Mouse (Mus musculus) liver, embryonic 15.5 days (tissue): ENCODE data around the gene Tmprss4. TPM values are rescaled to one million over a fixed set of nuclear protein-coding genes. Genes with fewer than 3 reads are reported as not detected.

Experiments used
- ATAC-seq: fragments of 200-750 bp; cut with Nextera tagmentation; 2 replicates; pipeline ENCODE4 v1.8.0; 2017; ENCODE audit warnings: moderate number of reproducible peaks, mild to moderate bottlenecking, moderate library complexity; ENCODE audit not compliant: insufficient read depth
- H3K27ac ChIP-seq: fragments of 300-500 bp; sonication (generic); replicated peaks from 2 replicates; pipeline ENCODE4 v1.5.1; 2015; ENCODE audit warnings: mild to moderate bottlenecking, inconsistent platforms
- H3K27me3 ChIP-seq: fragments of 300-500 bp; sonication (generic); 2 replicates; pipeline ENCODE4 v1.6.1; 2015; ENCODE audit warnings: mild to moderate bottlenecking, inconsistent platforms
- H3K36me3 ChIP-seq: fragments of 300-500 bp; sonication (generic); replicated peaks from 2 replicates; pipeline ENCODE4 v1.6.1; 2015; ENCODE audit warnings: moderate library complexity, mild to moderate bottlenecking, inconsistent platforms
- H3K4me1 ChIP-seq: fragments of 300-500 bp; sonication (generic); replicated peaks from 2 replicates; pipeline ENCODE4 v1.6.1; 2015; ENCODE audit warnings: inconsistent platforms
- H3K4me2 ChIP-seq: fragments of 300-500 bp; sonication (generic); 2 replicates; pipeline ENCODE4 v1.6.1; 2015; ENCODE audit warnings: moderate library complexity, mild to moderate bottlenecking, inconsistent platforms
- H3K4me3 ChIP-seq: fragments of 300-500 bp; sonication (generic); replicated peaks from 2 replicates; pipeline ENCODE4 v1.5.1; 2015; ENCODE audit warnings: mild to moderate bottlenecking, inconsistent platforms
- H3K9ac ChIP-seq: fragments of 300-500 bp; sonication (generic); 2 replicates; pipeline ENCODE4 v1.6.1; 2015; ENCODE audit warnings: moderate library complexity, mild to moderate bottlenecking, inconsistent platforms
- H3K9me3 ChIP-seq: fragments of 300-500 bp; sonication (generic); replicated peaks from 2 replicates; pipeline ENCODE4 v1.6.1; 2016; ENCODE audit warnings: inconsistent platforms
- WGBS: fragments of 180-500 bp; shearing (Covaris S2); methylation state at CpG from one replicate; pipeline ENCODE4 v1.1.7; 2015; ENCODE audit warnings: mixed read lengths; ENCODE audit not compliant: insufficient replicate concordance; 5-methylcytosine and 5-hydroxymethylcytosine counted together
- polyA plus RNA-seq: library from polyadenylated mRNA; unstranded; fragments of >200 nt; fragmentation: Nextera tagmentation; extraction: Ambion mirVana; gene quantifications from 2 replicates; pipeline ENCODE4 v1.2.1, GENCODE M21; 2015

Tmprss4 gene
- polyA plus RNA-seq, 1 experiment from 2014 or later, result not detected

DNA sequence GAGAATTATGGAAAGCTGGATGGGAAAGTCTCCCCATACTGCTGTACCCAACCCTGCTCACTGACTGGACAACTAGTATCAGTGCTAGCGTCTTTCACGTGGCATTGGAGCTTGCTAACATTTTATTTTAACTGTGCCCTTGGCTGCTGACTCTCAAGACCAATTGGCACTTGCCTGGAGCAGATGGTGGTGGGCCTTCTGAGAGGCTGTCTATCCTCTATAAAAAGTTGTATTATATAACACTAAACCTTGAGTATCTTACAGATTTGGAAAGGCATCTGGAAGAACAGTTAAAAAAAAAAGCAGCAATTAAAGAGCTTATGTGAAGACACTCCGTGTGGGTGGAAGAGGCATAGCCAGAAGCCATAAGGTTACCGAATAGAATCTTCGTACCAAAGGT is 33.7 kb downstream of the Tmprss4 start:
- no peaks in the 10 kb centered on the region for H3K36me3 ChIP-seq
- H3K27ac ChIP-seq, result no peak overlapping the region
- no peaks in the 10 kb centered on the region for H3K4me1 ChIP-seq
- H3K27me3 ChIP-seq, result no peaks in the 10 kb centered on the region
- peaks cover 4% of the 10 kb centered on the region; the same call in 1 of the 2 replicates for H3K9me3 ChIP-seq
- no peak overlapping the region for H3K4me2 ChIP-seq
- WGBS, result 67% methylated on average over 5 of the region's 5 CpGs
- no peak overlapping the region for H3K9ac ChIP-seq
- no peak for ATAC-seq
- H3K4me3 ChIP-seq, result no peak overlapping the region

DNA sequence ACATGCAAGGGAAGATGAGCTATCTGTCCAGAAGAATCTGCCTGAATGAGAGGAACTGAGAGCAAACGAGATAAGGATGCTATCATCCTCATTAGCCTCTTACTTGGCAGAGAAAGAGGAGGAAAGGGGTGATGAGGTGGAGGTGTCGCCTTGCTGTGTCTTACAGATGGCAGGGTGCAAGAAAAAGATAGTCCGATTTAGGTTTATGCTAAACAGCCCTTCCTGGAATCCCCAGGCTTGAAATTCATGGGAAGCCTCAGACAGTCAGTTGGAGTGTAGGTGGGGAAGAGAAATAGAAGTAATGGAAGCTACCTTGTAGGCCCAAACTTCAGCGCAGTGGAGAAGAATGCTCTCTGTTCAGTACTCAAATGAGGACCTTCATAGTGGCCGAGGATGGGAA is 36.0 kb downstream of the Tmprss4 start:
- H3K27me3 ChIP-seq, result no peaks in the 10 kb centered on the region
- no peak overlapping the region for H3K9ac ChIP-seq
- 57% methylated on average over 5 of the region's 5 CpGs for WGBS
- no peak overlapping the region for H3K4me3 ChIP-seq
- peaks cover 4% of the 10 kb centered on the region; the same call in 1 of the 2 replicates for H3K9me3 ChIP-seq
- H3K36me3 ChIP-seq, result no peaks in the 10 kb centered on the region
- H3K4me2 ChIP-seq, result no peak overlapping the region
- H3K27ac ChIP-seq, result no peak overlapping the region
- no peak for ATAC-seq
- H3K4me1 ChIP-seq, result no peaks in the 10 kb centered on the region

DNA sequence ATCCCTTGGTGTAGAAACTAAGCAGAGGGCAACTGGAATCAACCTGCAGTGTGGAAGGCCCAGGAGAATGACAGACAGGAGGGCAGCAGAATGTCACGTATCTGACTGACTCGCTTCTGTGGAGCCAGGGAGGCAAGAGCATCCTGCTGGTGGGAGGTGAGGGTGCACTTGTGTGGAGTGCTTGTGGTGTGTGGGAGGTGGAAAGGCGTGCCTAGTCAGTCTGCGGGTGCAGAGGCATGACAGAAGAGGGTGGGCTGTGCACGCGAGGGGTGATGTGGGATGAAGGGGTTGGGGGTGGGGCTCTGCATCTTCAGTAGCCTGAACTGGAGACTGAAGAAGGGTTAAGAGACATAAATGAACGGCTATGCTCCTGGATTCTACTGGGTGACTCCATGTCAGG is 50.5 kb downstream of the Tmprss4 start:
- ATAC-seq, result no peak
- WGBS, result 66% methylated on average over 7 of the region's 7 CpGs
- no peaks in the 10 kb centered on the region for H3K36me3 ChIP-seq
- H3K27ac ChIP-seq, result no peak overlapping the region
- peaks cover 10% of the 10 kb centered on the region; the same call in 1 of the 2 replicates for H3K27me3 ChIP-seq
- H3K4me1 ChIP-seq, result no peaks in the 10 kb centered on the region
- H3K4me3 ChIP-seq, result no peak overlapping the region
- no peaks in the 10 kb centered on the region for H3K9me3 ChIP-seq
- H3K4me2 ChIP-seq, result no peak overlapping the region
- no peak overlapping the region for H3K9ac ChIP-seq

DNA sequence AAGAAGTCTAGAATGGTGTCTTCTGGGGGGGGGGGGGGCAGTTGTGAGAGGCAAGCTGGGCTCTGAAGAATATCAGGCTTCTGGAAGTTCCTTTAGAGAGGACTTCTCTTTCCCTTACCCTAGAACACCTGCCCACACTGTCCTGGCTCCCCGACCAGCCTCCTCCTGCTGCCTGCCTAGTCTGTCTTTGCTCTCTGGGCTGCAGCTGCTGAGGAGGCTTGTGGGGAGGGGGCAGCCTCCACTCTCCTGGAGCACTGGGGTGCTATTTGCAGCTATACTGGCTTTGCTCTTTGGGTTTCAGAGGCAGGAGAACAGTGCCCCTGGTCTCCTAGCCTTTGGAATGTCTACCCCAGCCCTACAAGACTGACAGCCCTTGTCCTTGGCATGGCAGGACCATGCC is 53.0 kb downstream of the Tmprss4 start:
- ATAC-seq, result no peak
- Histone ChIP-seq H3K9me3 (no peaks in the 10 kb centered on the region), H3K9ac (no peak overlapping the region), H3K4me3 (no peak overlapping the region), H3K27ac (no peak overlapping the region), H3K36me3 (no peaks in the 10 kb centered on the region), H3K4me1 (no peaks in the 10 kb centered on the region), H3K4me2 (no peak overlapping the region), H3K27me3 (peaks cover 34% of the 10 kb centered on the region)
- 40% methylated on average over 1 of the region's 1 CpGs for WGBS

DNA sequence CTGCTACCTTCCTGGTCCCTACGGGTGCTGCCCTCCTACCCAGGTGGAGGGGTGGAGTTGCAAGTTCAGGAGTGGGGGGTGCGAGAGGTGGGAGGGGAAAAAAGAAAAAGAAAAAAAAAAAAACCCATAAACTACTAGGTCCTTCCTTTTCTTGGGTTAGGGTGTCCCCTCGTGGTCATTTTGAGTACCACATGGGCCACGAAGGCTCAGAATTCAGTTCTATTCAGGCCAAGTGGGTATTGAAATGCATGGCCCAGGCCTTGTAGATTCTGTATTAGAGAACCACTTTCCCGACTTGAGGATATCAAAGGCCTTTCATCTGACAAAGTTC is 57.7 kb downstream of the Tmprss4 start:
- H3K4me3 ChIP-seq, result peak overlapping the region; percentile 24
- 0% methylated on average over 5 of the region's 5 CpGs for WGBS
- H3K4me2 ChIP-seq, result peak overlapping the region; percentile 51
- H3K9me3 ChIP-seq, result no peaks in the 10 kb centered on the region
- ATAC-seq, result no peak
- H3K27me3 ChIP-seq, result peaks cover 78% of the 10 kb centered on the region
- H3K27ac ChIP-seq, result no peak overlapping the region
- no peak overlapping the region for H3K9ac ChIP-seq
- no peaks in the 10 kb centered on the region for H3K36me3 ChIP-seq
- H3K4me1 ChIP-seq, result no peaks in the 10 kb centered on the region

DNA sequence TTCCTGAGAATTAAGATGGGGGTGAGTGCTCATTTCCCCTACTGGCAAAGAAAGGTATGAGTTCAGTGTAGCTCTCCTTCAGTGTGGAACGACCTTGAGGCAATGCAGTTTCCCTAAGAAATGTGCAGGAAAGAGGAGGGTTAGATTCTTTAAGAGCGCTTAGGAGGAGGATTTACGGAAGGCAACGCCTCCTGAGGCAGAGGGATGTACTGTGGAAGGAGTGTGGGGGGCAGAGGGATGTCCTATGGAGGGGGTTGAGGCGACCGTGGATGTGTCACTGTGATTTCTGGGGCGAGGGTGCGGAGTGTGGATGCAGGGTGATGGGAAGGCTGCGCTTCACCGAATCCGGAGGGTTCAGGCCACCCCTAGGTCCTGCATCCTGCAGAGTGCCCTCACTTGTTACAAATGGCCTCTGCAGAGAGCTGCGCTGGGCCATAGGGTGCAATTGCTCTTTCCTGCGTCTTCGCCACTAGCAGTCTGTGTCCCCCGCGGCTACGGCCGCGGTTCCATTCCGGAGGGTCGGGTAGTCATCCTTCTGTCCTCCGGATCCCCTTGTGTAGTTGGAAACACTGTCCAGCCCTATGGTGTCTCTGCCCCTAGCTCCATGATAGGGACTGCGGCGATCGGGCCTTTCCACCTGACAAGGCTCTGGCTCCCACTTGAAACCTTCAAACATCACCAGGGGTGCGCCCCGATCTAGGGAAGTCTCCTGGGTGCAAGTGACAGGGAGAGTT is 58.2 kb downstream of the Tmprss4 start:
- WGBS, result 7% methylated on average over 27 of the region's 27 CpGs
- ATAC-seq, result no peak

DNA sequence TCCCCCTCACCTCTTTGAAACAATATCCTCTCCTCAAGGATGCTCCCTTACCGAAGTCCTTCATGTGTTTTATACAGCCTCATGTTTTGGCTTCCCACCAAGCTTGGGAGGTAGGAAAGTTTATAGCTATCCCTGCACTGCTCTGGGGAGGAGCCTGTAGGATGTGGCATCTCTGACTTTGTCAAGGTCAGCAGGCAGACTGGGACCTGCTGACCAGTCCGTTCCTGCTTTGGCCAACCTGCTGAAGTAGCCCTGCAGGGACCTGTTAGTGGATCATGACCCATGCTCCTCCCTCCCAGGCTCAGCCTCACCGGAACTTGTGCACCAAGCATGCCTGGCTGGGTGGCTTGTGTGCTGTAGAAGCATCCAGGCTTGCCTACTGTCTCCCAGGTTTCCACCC is 61.2 kb downstream of the Tmprss4 start:
- ATAC-seq, result no peak

More for the DNA sequence above, 58.2 kb downstream of the Tmprss4 start:
- Histone ChIP-seq H3K4me3 (peak overlapping the region; percentile 24), H3K9ac (no peak overlapping the region), H3K9me3 (no peaks in the 10 kb centered on the region), H3K27me3 (peaks cover 83% of the 10 kb centered on the region), H3K36me3 (no peaks in the 10 kb centered on the region), H3K4me1 (no peaks in the 10 kb centered on the region), H3K27ac (no peak overlapping the region), H3K4me2 (peak overlapping the region; percentile 51)

DNA sequence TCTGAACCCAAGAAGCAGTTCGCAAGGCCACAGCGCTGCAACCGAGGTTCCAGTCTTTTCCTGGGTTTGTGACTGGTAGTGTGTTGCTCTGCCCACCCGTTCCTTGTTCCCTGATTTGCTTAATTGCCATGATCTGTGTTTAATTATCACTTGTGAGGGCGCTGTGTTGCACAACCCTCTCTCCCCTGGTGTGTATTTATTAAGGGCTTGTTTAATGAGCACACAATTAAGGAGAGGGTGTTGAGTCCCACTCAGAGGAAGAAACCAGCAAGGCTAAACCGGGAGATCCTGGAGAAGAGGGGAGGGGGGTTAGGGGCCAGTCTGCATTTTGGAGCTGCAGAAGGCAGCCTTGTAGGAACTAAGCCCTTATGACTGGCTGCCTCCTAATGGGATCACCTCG is 62.9 kb downstream of the Tmprss4 start:
- Histone ChIP-seq H3K27ac (no peak overlapping the region), H3K36me3 (no peaks in the 10 kb centered on the region), H3K9me3 (no peaks in the 10 kb centered on the region), H3K4me3 (no peak overlapping the region), H3K9ac (no peak overlapping the region), H3K4me2 (no peak overlapping the region), H3K4me1 (peaks cover 11% of the 10 kb centered on the region; the same call in 1 of the 2 replicates), H3K27me3 (peaks cover 96% of the 10 kb centered on the region)
- WGBS, result 43% methylated on average over 7 of the region's 7 CpGs
- ATAC-seq, result no peak

More for the DNA sequence above, 61.2 kb downstream of the Tmprss4 start:
- H3K4me3 ChIP-seq, result no peak overlapping the region
- H3K9me3 ChIP-seq, result no peaks in the 10 kb centered on the region
- peaks cover 96% of the 10 kb centered on the region for H3K27me3 ChIP-seq
- H3K4me1 ChIP-seq, result peaks cover 4% of the 10 kb centered on the region; the same call in 1 of the 2 replicates
- no peaks in the 10 kb centered on the region for H3K36me3 ChIP-seq
- no peak overlapping the region for H3K9ac ChIP-seq
- no peak overlapping the region for H3K27ac ChIP-seq
- 53% methylated on average over 3 of the region's 3 CpGs for WGBS
- H3K4me2 ChIP-seq, result no peak overlapping the region

DNA sequence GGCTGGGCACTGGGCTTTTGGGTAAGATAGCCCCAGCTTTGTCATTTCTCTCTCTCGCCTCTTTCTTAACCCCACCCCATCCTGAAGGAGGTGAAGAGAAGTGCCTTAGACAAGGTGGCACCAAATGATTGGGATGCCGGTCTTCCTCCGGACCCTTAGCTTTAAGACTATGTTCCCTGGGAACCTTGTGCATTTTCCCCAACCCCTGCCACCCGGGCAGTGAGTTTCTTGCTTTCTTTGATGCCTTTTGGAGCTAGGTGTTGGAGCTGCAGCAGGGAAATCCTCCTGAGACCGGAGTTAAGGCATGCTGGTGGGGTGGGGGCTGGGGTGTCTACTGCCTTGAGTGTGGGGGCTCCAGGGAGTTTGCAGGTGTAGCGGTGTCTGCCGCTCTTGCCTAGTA is 64.8 kb downstream of the Tmprss4 start:
- 12% methylated on average over 7 of the region's 7 CpGs for WGBS
- Histone ChIP-seq H3K27me3 (peaks cover 94% of the 10 kb centered on the region), H3K9ac (no peak overlapping the region), H3K9me3 (no peaks in the 10 kb centered on the region), H3K4me3 (peak overlapping the region; percentile 42), H3K27ac (no peak overlapping the region), H3K4me1 (peaks cover 19% of the 10 kb centered on the region; the same call in 1 of the 2 replicates), H3K36me3 (no peaks in the 10 kb centered on the region), H3K4me2 (peak overlapping the region; percentile 65)
- ATAC-seq, result no peak

DNA sequence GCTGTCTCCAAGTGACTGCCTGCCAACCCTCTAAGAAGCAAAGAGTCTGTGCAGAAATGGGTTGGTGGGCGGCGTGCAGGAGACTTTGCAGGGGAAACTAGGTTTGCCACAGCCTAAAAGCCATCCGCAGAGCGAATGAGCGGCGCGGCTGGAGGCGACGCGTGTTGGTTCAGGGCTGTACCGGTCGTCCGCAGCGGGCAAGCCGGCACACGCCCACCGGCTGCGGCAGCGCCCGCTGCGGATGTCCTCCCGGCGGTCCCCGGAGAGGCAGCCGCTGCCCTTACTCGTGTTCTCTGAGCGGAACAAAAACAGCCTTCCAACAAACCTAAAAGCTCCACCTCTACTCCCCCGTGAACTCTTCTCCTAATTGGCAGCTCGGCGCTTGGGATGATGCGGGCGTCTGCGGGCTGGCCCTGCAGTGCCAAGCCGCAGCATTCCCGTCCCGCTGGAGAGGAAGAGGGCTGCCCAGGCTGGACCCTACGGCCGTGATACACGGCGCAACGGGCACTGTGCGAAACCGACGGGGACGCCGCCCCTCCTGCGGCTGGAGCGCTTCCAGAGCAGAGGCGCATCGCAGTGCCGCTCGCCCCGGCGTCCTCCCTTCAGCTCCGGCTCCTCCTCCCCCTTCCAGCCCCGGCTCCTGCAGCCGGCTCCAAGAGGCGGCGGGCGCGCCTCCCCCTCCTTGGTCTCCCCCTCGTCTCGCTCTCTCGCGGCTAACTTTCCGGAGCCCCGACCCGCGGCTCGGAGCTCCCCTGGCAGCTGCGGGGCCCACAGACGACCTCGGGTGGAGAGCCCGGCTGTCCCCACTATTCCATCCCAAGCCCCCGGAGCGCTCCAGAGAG is 65.5 kb downstream of the Tmprss4 start, which contains the start of gene Scn4b:
Scn4b (plus strand) TSS at position 205 of the 842 bp plus-strand sequence.
- no peak within 1 kb of the TSS for H3K27ac ChIP-seq
- H3K4me2 ChIP-seq, result peak within 1 kb of the TSS; percentile 65
- H3K27me3 ChIP-seq, result peaks cover 93% of the 10 kb centered on the region
- peaks cover 19% of the 10 kb centered on the region; the same call in 1 of the 2 replicates for H3K4me1 ChIP-seq
- peak within 1 kb of the TSS; percentile 42 for H3K4me3 ChIP-seq
- no peaks in the 10 kb centered on the region for H3K36me3 ChIP-seq
- WGBS, result 1% methylated on average over 73 of the region's 76 CpGs
- H3K9ac ChIP-seq, result no peak within 1 kb of the TSS
- H3K9me3 ChIP-seq, result no peaks in the 10 kb centered on the region
- ATAC-seq, result no peak

DNA sequence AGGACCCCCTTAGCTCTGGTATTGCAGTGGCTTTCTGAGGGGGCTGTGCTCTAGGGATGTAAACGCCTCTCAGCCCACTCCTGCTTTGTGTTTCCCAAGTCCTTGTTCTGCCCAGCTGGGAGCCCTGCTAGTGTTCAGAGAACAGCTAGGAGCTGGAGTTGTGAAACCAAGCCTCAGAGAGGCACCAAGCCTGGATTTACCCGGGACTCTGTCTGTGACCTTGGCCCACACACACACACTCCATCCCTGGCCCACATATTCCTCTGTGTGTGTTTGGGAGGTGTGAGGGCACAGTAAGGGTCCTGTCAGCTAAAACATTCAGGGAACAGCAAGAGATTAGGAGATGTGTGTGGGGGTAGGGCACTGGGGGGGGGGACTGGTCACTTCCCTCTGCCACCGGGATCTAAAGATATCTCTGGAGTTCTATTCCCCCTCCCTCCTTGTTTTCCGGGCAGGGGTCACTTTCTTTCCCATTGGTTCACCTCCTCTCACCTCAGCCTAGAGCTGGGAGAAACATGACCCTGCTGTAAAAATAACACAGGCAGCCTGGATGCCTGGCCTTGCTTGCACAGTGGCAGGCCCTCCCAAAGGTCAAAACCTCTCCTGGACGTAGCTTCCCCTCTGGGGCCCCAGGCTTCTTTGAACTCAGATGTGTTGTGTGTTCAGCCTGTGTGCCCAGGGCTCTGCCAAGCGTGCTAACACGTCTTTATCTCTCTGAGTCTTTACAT is 67.3 kb downstream of the Tmprss4 start:
- peaks cover 19% of the 10 kb centered on the region; the same call in 1 of the 2 replicates for H3K4me1 ChIP-seq
- no peaks in the 10 kb centered on the region for H3K9me3 ChIP-seq
- H3K9ac ChIP-seq, result no peak overlapping the region
- no peak overlapping the region for H3K4me3 ChIP-seq
- peaks cover 76% of the 10 kb centered on the region for H3K27me3 ChIP-seq
- peak; percentile 80 for ATAC-seq
- WGBS, result 8% methylated on average over 7 of the region's 7 CpGs
- no peaks in the 10 kb centered on the region for H3K36me3 ChIP-seq
- H3K4me2 ChIP-seq, result no peak overlapping the region; the same call in 1 of the 2 replicates
- peak overlapping the region; percentile 74 for H3K27ac ChIP-seq
